Mouse (Mus musculus) lung, postnatal 0 days (tissue): Measurements from ENCODE around the gene Aamp.

Experiments used
- CTCF ChIP-seq: IDR thresholded peaks from 2 replicates; pipeline ENCODE4 v1.5.1; 2016; ENCODE audit warnings: antibody characterized with exemption, mild to moderate bottlenecking
- EP300 ChIP-seq: IDR thresholded peaks from 2 replicates; pipeline ENCODE4 v1.6.1; 2016; ENCODE audit warnings: antibody characterized with exemption, mild to moderate bottlenecking, control low read depth

GRCm38 (mm10) chr1:74255704-74256345, 28.7 kb downstream of the Aamp start:
- no peak for TF ChIP-seq CTCF
- TF ChIP-seq EP300: no peak
